Mouse (Mus musculus) gastrocnemius, postnatal 36 days (tissue): Measurements from ENCODE around the gene Heatr5a. TPM values are rescaled to one million over a fixed set of nuclear protein-coding genes. Genes with fewer than 3 reads are reported as not detected.

Experiments used
- DNase-seq, 2 experiments: peaks; one replicate each; pipeline ENCODE4 v3.0.0; 2022
- intact Hi-C: fragments of 180-260 bp; cut with DNase I; formaldehyde crosslinking; loops from one replicate; pipeline ENCODE4 v1.15.1; 2025
- total RNA-seq, 2 experiments: library from RNA; stranded (reverse); gene quantifications; 2 replicates each; pipeline ENCODE4 v1.2.3; 2021

Heatr5a gene
- total RNA-seq, 2 experiments from 2014 or later = 14.5 to 15.2 TPM

DNA sequence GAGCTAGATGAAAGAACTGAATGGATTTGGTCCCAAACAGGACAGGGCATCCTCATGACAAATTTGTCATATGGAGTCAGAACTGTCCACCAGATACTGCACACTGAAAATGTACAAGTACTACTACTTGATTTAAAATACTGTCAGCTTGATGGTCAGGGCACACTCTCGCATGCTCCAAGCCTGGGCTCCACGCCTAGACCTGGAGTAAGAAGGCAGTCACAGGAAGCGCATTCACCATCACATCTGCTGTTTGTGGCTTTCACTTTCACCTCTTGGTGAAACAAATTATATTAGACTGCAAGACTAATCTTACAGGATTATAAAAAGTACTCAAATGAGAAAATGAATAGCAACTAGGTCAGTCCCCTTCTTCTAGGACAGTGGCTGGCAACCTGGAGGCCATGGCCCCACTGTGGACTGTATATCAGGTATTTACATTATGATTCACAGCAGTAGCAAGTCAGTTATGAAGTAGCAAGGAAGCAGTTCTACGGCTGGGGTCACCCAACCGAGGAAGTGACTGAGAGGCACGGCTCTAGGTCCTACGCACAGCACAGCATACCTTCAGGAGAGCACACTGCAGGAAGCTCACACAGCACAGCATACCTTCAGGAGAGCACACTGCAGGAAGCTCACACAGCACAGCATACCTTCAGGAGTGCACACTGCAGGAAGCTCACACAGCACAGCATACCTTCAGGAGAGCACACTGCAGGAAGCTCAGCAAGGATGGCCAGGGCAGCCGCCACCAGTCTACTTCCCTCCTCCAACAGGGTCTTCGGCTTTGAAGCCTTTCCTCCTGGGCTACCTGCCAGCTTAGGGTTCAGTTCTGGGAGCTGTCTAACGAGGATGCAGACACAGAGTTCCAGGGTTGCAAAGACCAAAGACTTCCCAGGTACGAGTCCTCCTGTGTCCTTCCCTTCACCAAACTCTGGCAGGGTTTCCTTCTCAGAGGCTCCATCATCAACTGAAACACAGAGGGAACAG, 83.5 kb downstream of the Heatr5a start:
- intact Hi-C loops = loop anchor here (10.0 kb wide), 1 partner anchor 243 kb away; no protein-coding TSS in a partner anchor
- DNase-seq = no peak

DNA sequence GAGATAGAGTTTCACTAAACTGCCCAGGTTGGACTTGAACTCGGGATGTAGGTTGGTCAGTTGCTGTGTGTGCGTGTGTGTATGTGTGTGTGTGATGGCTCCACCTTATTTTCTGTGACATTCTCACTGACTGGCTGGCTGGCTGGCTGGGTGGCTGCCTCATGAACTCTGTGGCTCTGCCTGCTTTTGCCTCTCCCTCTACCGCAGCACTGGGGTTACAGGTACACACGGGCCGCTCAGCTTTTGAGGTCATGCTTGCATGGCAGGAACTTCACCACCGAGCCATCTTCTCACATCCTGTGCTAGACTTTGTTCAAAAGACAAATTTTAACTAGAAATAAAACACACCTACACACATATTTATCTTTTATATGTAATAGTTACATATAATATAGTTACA, 84.8 kb downstream of the Heatr5a start:
- intact Hi-C loops = loop anchor here (10.0 kb wide), 1 partner anchor 242 kb away; no protein-coding TSS in a partner anchor
- no peak for DNase-seq

DNA sequence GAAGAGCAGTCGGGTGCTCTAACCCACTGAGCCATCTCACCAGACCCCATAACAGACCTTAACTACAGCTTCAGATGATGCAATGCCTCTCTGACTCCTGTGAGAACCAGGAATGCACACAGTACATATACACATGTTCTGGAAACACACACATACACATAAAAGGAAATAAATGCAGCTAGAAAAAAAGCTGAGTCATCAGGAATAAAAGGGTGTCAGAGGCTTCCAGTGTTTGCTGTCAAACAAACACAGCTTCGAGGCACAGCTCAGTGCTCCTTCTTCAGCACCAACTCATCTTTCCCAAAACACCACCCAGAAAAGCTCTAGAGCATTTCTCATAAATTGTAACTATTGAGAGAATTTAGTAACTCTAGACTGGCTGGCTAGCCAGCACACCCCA, 86.3 kb downstream of the Heatr5a start:
- intact Hi-C loops = loop anchor here (5.0 to 10.0 kb wide), 2 partner anchors 58 to 240 kb away; partner anchors contain the start of gene Hectd1
- no peak for DNase-seq

DNA sequence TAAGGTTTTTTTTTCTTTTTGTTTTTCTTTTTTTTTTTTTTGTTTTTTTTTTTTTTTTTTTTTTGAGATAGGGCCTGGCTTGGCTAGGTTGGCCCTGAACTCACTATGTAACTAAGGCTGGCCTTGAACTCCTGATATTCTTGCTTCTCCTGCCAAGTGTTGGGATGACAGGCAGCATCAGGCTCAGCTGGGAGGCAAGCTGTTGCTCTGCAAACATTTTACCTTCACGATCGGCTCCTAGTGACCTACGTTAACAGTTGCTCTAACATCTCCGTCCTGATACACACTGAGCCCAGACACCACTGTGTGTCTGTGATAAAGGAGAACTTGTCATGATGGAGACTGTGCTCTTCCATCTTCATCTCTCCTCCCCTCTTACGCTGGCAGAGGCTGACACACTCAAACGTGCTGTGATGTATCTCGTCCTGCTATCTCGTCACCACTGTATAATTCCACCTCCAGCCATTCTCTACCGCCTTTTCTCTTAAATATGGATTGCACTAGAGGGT, 87.8 kb downstream of the Heatr5a start:
- no peak for DNase-seq
- intact Hi-C loops = loop anchor here (5.0 to 10.0 kb wide), 2 partner anchors 56 to 239 kb away; partner anchors contain the start of gene Hectd1

DNA sequence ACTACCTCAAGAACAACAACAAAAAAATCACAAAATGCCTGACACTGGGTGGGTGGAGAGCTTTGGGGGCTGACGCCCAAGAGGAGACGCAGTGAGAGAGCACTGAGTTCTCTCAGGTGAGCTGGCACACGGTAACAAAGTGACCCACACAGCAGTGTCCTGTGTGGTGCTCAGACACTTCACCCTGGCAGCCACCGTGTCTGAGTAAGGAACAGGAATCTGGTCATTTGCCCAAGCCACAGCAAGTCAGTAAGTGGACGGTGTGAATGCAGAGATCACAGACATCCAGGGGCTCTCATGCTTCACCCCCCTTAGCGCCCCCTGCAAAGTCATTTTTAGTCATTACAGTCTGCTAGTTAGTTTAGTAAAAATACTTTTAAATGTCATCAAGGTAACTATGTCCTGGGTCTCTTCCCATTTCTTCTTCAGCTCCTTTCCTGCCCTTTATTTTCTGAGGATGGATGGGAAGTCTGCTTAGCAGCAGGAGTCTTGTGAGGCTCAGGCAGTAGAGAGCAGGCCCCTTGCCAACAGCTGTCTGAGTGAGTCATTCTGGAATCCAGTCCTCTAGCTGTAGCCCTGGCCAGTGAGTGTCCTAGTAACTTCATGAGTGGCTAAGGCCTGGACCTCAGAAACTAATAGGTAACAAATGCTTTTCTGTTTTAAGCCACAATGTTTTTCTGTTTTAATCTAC, 88.4 kb downstream of the Heatr5a start:
- intact Hi-C loops = loop anchor here (5.0 to 10.0 kb wide), 2 partner anchors 55 to 238 kb away; partner anchors contain the start of gene Hectd1
- peak; percentile 46 to 79 for DNase-seq

DNA sequence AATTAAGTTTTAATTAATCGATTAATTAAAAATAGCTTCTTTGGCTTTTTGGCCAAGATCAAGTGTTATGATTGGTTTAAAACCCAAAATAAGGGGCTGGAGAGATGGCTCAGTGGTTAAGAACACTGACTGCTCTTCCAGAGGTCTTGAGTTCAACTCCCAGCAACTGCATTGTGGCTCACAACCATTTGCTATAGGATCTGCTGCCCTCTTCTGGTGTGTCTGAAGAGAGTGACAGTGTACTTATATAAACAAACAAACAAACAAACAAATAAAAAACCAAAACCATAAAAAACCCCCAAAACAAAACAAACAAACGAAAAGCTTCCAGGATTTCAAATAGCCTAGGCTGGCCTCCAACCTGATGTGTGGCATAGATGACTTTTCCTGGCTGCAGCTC, 89.3 kb downstream of the Heatr5a start:
- no peak for DNase-seq
- intact Hi-C loops = loop anchor here (5.0 to 10.0 kb wide), 2 partner anchors 54 to 237 kb away; partner anchors contain the start of gene Hectd1

DNA sequence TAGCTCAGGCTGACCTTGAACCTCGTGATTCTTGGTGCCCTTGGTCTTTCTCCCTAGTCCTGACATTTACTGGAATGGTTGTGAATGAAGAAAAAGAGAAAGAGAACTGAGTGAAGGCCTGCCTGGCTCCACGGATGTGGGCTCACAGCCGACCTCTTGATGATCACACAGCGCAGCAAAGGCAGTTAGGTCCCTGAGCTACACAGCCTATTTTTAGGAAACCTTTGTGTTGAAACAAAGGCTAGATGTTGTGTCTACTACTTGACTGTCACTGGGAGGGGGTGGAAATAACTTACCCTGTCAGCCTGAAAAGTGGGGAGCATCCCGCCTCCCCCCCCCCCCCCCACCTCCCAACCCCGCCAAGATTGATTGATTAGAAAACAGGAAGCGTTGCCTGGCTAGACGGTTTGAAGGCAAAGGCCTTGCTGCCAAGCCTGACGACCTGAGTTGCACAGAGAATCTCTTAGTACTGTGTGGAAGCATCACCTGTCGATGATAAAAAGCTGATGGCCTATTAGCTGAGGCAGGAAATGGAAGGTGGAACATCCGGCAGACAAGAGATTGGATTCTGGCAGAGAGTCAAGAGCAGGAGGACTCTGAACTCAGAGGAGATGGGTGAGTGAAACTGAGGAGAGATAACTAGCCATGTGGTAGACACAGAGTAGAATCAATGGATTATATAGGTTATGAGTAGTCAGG, 99.5 kb downstream of the Heatr5a start:
- intact Hi-C loops = no loop called here
- no peak for DNase-seq

DNA sequence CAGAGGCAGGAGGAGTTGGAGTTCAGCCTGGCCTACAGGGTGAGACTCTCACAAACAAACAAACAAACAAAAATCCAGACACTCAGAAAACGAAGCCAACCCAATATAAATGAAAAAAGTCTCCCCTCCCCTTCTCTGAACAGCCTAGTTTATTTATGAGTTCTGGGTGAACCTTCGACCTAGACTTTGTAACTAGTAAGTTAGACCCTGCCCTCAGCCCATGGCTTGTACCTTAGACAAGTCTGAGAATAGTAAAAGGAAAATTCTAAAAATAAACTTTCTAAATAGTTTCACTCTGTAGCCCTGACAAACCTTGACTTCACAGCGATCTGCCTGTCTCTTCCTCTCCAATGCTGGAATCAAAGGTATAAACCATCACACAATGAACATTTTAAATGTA, 101.6 kb downstream of the Heatr5a start:
- no peak for DNase-seq
- intact Hi-C loops = no loop called here

DNA sequence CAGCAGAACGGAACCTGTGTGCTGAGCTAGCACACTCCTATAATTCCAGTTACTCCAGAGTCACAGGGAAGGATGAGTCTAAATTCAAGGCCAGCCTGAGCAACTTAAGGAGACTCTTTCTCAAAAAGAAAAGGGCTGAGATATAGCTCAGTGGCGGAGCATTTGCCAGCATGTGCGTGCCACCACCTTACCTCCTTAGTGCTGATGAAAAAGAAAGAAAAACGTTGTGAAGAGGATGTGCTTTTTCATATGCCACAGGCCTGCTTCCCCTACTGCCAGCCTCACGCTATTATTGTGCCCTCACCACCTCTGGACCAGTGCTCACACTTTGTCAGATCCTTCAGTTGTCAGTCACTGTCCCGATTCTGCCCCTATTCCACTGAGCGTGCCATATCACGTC, 104.0 kb downstream of the Heatr5a start:
- intact Hi-C loops = no loop called here
- no peak for DNase-seq

DNA sequence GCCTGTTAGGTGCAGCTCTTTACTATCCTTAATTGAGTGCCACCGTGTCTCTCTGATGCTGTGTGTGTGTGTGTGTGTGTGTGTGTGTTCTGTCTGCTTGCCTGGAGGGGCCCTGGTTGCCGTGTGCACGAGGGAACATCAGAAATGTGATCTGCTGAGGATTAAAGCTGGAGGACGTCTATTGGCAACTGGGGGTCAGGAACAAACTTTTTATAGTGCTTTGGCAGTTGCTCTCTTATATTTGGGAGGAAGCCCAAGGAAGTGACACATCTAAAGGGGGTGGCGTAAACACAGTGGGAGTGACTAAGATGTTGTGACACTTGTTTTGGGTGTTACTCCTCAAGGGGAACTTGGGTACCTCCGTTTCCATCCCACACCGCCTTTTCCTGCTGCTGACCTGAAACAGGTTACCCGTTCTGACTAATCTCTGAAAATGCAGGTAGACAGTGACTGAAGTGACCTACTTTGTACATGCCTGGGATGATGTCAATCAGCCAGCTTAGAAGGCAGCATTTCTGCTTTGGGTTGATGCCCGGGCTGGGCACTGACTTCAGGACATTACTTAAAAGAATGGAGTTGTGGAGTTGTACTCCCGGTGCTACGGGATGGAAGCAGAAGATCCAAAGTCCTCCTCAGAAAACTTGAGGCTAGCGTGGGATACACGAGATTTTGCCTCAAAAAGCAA, 104.8 kb downstream of the Heatr5a start:
- intact Hi-C loops = loop anchor here (1.0 kb wide), 1 partner anchor 37 kb away; the partner anchor contains the start of gene Hectd1
- DNase-seq = peak; percentile 43 to 56

DNA sequence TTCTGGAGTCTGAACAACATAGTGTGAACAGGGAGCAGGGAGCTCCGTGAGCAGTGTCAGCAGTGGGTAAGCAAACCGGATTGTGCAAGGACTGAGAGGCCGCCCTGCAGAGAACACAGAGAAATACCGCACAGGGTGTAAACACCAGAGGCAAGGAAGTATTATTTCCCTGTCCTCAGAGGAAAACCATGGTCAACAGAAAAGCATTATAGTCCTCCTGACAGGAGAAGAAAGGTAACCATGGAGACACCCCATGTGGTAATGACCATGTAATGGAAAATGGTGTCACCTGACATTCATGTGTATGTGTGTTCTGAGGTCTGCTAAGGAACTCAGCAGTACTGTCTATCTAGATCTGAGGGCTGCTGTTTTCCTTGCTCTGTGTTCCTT, 105.3 kb downstream of the Heatr5a start:
- peak; percentile 30 to 38 for DNase-seq

DNA sequence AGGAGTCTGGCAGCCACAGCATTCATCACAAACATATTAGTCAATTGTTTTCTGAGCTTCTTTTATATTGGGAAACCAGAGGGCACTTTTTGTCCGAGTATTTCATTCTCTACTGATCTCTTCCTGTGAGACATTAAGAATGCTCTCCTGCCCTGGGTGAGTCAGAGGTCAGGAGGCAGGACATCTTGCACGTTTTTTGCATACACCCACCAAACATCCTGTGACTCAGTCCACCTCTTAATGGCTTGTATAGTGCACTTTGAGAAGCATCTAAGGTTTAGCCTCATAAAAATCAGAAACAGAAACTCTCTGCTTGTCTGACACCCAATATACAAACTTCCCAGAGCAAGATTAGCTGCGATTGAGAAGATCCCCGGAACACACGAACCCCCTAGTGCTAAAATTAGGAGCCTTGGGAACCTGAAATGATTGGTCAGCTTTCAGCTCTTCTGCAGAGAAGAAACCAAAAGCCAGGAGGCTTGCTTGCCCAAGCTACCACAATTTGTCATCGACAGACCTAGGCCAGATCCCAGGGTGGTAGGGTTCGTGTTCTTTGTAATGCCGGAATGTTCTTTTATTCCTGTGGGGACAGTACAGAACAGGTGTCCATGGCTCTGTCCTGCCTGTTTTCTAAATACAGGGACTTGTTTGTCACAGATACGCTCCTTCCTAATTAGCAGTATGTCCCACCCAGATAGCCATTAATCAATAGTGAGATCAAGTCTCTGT, 105.9 kb downstream of the Heatr5a start:
- no peak for DNase-seq
- intact Hi-C loops = loop anchor here (1.0 kb wide), 1 partner anchor 21 kb away; no protein-coding TSS in a partner anchor

More for the DNA sequence above, 105.3 kb downstream of the Heatr5a start:
- intact Hi-C loops = loop anchor here (1.0 kb wide), 2 partner anchors 21 to 36 kb away; partner anchors contain the start of gene Hectd1

DNA sequence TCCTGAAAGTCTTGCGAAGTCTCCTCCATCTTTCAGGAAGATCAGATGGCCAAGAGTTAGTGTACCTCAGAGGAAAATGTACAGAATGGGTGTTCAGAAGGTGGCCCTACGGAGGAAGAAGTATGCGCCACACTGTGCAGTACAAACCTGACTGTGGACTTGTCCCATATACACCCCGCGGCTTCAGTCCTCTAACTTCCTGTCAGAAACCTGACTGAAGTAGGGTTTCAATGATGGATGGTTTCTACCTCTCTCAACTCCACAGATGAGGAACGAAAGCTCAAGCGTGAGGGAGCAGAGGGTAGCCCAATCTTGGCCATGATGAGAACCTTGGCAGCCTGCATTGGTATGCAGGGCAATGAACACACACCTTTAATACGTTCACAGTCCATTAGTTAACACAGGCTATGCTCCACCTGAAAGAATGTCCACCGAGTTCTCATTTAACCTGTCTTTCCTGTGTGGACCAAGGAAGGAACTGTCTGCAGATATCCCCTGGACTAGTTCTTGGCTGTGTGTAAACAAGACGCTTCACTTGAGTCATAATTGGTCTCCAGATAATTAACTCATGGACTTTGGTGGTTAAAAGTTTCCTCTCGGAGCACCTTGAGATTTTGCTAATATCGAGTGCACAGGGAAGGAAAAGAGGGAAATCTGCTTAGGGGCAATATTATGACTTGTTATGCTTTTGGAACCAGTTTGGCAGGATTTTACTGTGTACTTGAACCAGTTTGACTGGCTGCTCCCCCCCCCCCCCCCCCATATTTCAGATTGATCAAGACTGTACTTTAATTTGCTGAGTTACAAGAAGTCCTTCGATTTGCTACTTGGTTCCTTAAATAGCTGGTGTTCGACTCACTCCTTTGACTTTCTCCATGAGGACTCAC, 107.8 kb downstream of the Heatr5a start:
- no peak for DNase-seq

DNA sequence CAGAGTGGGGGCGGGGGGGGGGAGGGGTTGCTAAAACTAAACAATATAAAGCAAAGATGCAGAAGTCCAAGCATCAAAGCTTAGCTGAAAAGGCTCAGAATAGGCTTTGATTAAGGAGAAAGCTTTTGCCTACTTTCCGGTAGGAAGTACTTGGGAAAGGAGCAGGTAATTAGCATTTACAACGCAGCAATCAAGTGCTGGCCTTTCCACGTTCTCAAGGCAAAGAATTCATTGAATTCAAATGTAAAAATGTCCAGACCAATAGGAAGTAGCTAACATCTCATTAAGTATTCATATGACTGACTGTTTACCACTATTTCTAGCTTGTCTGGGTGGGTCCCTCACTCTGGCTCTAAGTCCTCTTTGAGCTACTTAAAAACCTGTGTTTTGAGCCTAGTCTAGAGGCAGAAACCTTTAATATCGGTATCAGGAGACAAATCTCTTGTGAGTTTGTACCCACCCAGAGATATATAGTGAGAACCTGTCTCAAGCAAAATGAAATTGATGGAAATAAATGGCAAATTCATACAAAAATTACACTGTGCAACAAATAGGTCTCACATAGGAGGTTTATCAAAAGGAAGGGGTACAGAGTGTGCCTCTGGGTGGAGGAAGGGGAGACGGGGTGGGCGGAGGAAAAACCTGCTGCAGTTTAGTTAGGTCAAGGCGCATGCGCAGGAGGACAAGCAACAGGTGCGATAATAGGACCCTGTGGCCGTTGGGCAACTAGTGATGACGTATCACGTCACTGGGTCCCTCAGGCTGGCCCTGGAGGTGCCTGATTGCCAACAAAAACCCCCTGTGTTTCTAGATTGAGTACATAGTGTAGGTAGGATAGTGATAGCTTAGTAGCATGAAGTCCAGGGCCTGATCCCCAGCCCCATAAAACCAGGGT, 112.7 kb downstream of the Heatr5a start:
- intact Hi-C loops = no loop called here
- no peak for DNase-seq

More for the DNA sequence above, 107.8 kb downstream of the Heatr5a start:
- intact Hi-C loops = no loop called here

DNA sequence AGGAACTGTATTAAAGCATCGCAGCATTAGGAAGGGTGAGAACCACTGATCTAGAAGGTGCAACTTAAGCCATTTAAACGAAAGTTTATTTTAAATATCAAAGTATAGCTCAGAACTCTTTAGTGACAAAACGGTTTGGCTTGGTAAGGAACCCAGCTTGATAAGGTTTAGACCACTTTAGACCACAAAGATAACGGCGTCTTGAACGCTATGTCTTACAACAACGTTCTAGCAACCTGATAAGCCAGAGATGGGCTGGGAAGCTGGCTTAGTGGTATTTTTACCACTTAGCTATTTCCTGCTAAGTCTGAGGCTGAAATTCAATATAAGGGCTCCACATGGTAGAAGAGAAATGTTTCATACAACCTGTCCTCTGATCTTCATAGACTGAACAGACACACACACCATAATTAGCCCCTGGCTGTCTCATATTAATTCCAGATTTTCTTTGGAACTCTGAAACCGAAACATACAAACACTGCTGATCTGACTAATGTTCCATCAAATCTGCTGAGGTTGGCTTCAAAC, 114.3 kb downstream of the Heatr5a start:
- no peak for DNase-seq
- intact Hi-C loops = no loop called here

DNA sequence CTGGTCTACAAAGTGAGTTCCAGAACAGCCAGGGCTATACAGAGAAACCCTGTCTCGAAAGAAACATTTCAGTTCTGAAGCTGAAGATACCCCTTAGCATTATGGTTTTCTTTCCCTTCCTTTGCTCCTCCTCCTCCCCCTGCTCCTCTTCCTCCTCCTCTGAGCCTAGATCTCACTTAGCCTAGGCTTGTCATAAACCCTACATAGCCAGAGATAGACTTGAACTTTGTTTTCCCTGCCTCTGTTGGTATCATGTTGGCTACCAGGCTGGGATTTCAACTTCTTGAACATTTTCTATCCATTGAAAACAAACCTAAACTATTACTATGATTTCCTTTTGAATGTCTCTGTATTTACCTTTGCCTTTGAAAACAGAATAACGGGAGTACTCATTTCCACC, 115.2 kb downstream of the Heatr5a start:
- DNase-seq = no peak
- intact Hi-C loops = no loop called here
